Mouse (Mus musculus) lung, adult 2 months (tissue): ENCODE measurements around the gene Snd1.

Source experiments
- CTCF ChIP-seq: fragments of 200-500 bp; IDR thresholded peaks from 2 replicates; pipeline ENCODE4 v1.5.1; 2011; ENCODE audit warnings: mild to moderate bottlenecking, low read length, control low read depth; ENCODE audit not compliant: insufficient read depth
- POLR2A ChIP-seq: fragments of 200-500 bp; IDR thresholded peaks from 2 replicates; pipeline ENCODE4 v1.6.1; 2011; ENCODE audit warnings: low read depth, mild to moderate bottlenecking, control low read depth, low read length, borderline replicate concordance; ENCODE audit errors: extremely low read depth

GRCm38 (mm10) chr6:28762132-28762775, 287.3 kb downstream of the Snd1 start:
- TF ChIP-seq CTCF (no peak), POLR2A (no peak)
